Mouse (Mus musculus): ENCODE results near the gene Olfr1245.
"Not testable (repeated sequence)": the region's sequence is repeated elsewhere in the genome, so short reads cannot be mapped to it uniquely, and the experiment has no call there.

Gene Olfr1245

DNA sequence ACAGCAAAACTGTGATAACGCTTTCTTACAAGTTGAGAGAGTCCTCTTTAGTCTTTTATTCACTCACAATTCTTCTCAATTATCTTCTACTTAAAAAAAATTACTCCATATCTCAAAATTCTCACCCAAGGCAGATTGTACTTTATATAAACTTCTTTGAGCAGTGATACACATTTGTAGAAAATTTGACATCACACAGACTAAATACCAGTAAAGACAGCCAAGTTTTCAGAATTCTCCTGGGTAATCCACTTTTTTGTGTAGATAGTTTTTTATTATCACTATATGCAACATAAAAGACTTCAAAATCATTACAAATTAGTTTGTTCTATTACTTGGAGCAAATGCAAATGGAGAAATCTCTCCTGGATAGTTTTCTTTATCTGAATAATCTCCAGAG lies at the start of gene Olfr1245:
Olfr1245 (minus strand) TSS at position 101 of the 400 bp plus-strand sequence.
- no peak for DNase-seq (ENCODE audit: low spot score)

DNA sequence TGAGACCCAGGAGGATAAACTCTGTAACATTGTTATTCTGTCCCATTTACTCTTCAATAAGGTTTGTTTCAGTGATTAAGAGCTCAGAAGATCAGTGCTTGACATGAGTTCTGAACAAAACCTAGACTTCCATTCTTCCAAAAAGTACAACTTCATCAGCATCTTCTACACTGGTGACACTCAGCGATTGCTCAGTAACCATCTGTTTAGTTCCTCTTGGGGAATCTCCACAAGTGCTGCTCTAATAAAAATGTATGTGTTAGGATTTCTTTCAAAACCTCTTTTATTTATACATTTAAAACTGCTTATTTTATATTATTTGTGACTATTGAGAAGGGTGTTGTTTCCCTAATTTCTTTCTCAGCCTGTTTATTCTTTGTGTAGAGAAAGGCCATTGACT lies 39.9 kb upstream of the Olfr1245 start, which contains the start of gene Olfr1248:
Olfr1248 (minus strand) TSS at position 101 of the 400 bp plus-strand sequence.
- not testable (repeated sequence) for DNase-seq (ENCODE audit: low spot score)

DNA sequence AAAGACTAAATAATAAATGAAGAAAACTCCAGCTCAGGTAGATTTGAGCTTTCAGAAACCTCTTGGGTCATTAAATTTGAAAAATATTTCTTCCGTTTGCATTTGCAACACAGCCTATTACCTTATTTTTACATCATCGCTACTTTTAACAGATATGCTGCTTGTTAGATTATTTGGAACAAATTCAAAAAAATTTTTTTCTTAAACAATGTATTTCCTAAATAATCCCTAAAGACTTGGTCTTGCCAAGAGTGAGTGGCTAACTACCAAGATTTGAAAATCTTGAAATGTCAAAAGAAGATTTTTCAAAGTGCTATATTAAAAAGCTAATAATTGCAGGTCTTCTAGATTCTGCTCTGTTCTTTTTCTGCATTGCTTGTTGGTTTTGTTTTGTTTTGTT lies 35.8 kb upstream of the Olfr1245 start, which contains the start of gene Olfr1247:
Olfr1247 (minus strand) TSS at position 101 of the 400 bp plus-strand sequence.
- DNase-seq (ENCODE audit: low spot score) = no peak

DNA sequence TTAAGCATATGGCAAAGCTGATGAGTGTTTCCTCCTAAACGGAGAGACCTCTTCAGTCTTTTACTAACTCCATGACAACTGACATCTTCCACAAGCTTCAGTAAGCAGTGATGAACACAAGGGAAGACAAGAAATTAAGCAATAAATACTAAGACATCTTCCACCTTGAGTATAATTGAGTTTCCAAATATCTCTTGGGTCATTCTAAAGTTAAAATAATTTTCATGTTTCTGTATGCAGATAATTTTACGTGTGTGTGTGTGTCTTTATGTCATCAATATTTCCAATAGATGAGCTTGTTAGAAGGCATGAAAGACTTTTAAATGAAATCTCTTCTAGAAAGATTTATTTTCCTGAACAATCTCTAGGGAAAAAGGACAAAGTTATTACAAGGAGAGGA lies 14.8 kb upstream of the Olfr1245 start, which contains the start of gene Olfr1246:
Olfr1246 (minus strand) TSS at position 101 of the 400 bp plus-strand sequence.
- no peak for DNase-seq (ENCODE audit: low spot score)

DNA sequence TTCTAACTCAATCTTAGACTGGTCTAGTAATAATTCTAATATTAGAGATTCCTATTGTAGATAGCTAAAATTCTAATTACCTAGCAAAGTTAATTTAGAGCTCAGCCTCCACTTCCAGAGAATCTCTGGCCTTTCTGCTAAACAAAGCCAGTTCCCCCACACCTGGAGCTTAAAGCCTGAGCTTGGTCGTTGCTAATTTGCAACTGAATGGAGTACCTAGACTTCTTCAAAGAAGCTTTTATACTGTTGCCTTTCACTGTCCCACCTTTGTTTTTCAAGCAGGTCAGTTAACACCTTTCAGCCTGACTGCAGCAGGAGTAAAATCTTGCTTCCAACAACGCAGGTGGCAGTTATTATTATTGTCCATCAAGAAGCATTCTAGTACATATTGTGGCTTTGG lies 15.5 kb downstream of the Olfr1245 start:
- not testable (repeated sequence) for DNase-seq (ENCODE audit: low spot score)

DNA sequence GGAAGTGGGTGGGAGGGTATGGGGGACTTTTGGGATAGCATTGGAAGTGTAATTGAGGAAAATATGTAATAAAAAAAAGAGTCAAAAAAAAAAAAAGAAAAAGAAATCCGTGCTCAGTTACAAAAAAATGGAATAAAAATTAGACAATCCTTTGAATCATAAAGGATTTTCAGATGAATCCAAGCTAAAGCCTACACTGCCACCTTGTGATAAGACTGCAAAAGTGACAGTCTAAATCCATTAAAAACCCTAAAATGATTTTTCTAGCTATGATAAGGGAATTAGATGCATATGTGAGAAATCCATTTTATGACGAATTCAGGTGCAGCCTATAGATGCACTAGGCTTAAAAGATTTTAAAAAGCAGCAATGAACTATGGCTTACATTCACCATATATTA lies 33.7 kb downstream of the Olfr1245 start:
- no peak for DNase-seq (ENCODE audit: low spot score)

DNA sequence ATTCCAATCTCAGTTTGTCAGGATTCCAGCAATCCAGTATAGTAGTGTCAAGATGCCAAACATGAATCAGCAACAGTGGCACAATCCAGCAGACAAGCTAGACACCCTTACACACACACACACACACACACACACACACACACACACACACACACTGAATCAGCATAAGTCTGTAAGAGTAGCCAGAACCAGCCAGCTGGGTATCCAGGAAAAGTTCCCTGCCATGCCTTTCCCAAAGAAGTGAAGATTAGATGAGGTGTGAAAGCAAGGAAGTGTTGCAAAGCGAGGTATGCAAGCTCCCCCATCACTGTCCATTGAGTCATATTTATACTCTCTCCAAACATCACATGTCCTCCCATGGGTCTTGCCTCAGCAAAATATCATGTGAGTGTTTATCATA lies 38.3 kb downstream of the Olfr1245 start:
- no peak for DNase-seq (ENCODE audit: low spot score)

DNA sequence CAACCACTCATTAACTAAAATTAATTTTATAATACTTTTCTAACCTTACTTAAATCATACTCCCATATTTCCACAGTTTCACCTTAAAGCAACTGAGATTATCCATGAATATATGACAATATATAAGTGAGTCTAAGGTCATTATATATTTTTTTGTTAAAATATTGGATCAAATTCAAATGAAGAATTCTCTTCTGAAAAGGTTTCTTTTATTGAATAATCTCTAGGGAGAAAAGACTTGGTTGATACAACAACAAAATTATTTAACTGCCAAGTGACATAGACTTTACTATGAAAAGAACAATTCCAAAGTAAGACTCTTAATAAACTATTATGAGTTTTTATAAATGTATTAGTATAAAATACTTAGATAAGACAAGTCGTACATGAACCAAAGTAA lies 46.9 kb downstream of the Olfr1245 start, which contains the start of gene Olfr1243:
Olfr1243 (minus strand) TSS at position 101 of the 400 bp plus-strand sequence.
- no peak for DNase-seq (ENCODE audit: low spot score)
